Mouse (Mus musculus): ENCODE measurements around the gene Bcl11a. TPM values are rescaled to one million over a fixed set of nuclear protein-coding genes. Genes with fewer than 3 reads are reported as not detected.
"Not testable (repeated sequence)": the region's sequence is repeated elsewhere in the genome, so short reads cannot be mapped to it uniquely, and the experiment has no call there.

Gene Bcl11a
- polyA plus RNA-seq, 1 experiment from 2014 or later: 15.0 TPM

GRCm38 (mm10) chr11:24116582-24117318 lies 38.9 kb downstream of the Bcl11a start:
- Histone ChIP-seq H3K4me2 (ENCODE audit: low read depth, low read length) (no peak overlapping the region), H3K9me3 (replicated peaks; ENCODE audit: control insufficient read depth, low read length) (no peaks in the 10 kb centered on the region), H3K27ac (ENCODE audit: low read length) (no peak overlapping the region), H3K27me3 (ENCODE audit: control insufficient read depth, insufficient read depth, low read length) (no peaks in the 10 kb centered on the region), H3K36me3 (ENCODE audit: control insufficient read depth, insufficient read depth) (no peaks in the 10 kb centered on the region), H3K9ac (ENCODE audit: low read length) (no peak overlapping the region), H3K4me1 (ENCODE audit: control insufficient read depth, insufficient read depth, low read length) (peaks cover 31% of the 10 kb centered on the region), H3K4me3 (ENCODE audit: low read length) (no peak overlapping the region)
- no peak for ATAC-seq (replicated peaks; ENCODE audit: extremely low read depth, insufficient read depth, low FRiP score)
- 65% methylated on average over 7 of the region's 7 CpGs for WGBS

- 91% methylated on average over 9 of the region's 9 CpGs for WGBS
- Histone ChIP-seq H3K9me3 (replicated peaks; ENCODE audit: control insufficient read depth, low read length) (no peaks in the 10 kb centered on the region), H3K36me3 (ENCODE audit: control insufficient read depth, insufficient read depth) (no peaks in the 10 kb centered on the region), H3K9ac (ENCODE audit: low read length) (no peak overlapping the region), H3K4me3 (ENCODE audit: low read length) (no peak overlapping the region), H3K4me1 (ENCODE audit: control insufficient read depth, insufficient read depth, low read length) (peaks cover 17% of the 10 kb centered on the region), H3K27ac (ENCODE audit: low read length) (no peak overlapping the region), H3K27me3 (ENCODE audit: control insufficient read depth, insufficient read depth, low read length) (no peaks in the 10 kb centered on the region), H3K4me2 (ENCODE audit: low read depth, low read length) (no peak overlapping the region)
- no peak for ATAC-seq (replicated peaks; ENCODE audit: extremely low read depth, insufficient read depth, low FRiP score)
Measured at GRCm38 (mm10) chr11:24121136-24121535, 43.3 kb downstream of the Bcl11a start.

GRCm38 (mm10) chr11:24122899-24123298 lies 45.0 kb downstream of the Bcl11a start:
- no peak overlapping the region for H3K27ac ChIP-seq (ENCODE audit: low read length)
- H3K36me3 ChIP-seq (ENCODE audit: control insufficient read depth, insufficient read depth): no peaks in the 10 kb centered on the region
- H3K4me3 ChIP-seq (ENCODE audit: low read length): no peak overlapping the region
- no peak overlapping the region for H3K9ac ChIP-seq (ENCODE audit: low read length)
- peaks cover 17% of the 10 kb centered on the region for H3K4me1 ChIP-seq (ENCODE audit: control insufficient read depth, insufficient read depth, low read length)
- no peaks in the 10 kb centered on the region for H3K27me3 ChIP-seq (ENCODE audit: control insufficient read depth, insufficient read depth, low read length)
- WGBS: 80% methylated on average over 7 of the region's 7 CpGs
- ATAC-seq (replicated peaks; ENCODE audit: extremely low read depth, insufficient read depth, low FRiP score): no peak
- no peaks in the 10 kb centered on the region for H3K9me3 ChIP-seq (replicated peaks; ENCODE audit: control insufficient read depth, low read length)
- no peak overlapping the region for H3K4me2 ChIP-seq (ENCODE audit: low read depth, low read length)

GRCm38 (mm10) chr11:24123991-24124390 lies 46.1 kb downstream of the Bcl11a start:
- ATAC-seq (replicated peaks; ENCODE audit: extremely low read depth, insufficient read depth, low FRiP score): no peak
- H3K9me3 ChIP-seq (replicated peaks; ENCODE audit: control insufficient read depth, low read length): no peaks in the 10 kb centered on the region
- H3K27ac ChIP-seq (ENCODE audit: low read length): no peak overlapping the region
- H3K4me2 ChIP-seq (ENCODE audit: low read depth, low read length): no peak overlapping the region
- no peak overlapping the region for H3K9ac ChIP-seq (ENCODE audit: low read length)
- WGBS: 92% methylated on average over 2 of the region's 2 CpGs
- peaks cover 13% of the 10 kb centered on the region for H3K4me1 ChIP-seq (ENCODE audit: control insufficient read depth, insufficient read depth, low read length)
- no peak overlapping the region for H3K4me3 ChIP-seq (ENCODE audit: low read length)
- H3K27me3 ChIP-seq (ENCODE audit: control insufficient read depth, insufficient read depth, low read length): no peaks in the 10 kb centered on the region
- H3K36me3 ChIP-seq (ENCODE audit: control insufficient read depth, insufficient read depth): no peaks in the 10 kb centered on the region

GRCm38 (mm10) chr11:24125098-24125497 lies 47.2 kb downstream of the Bcl11a start:
- H3K9me3 ChIP-seq (replicated peaks; ENCODE audit: control insufficient read depth, low read length): no peaks in the 10 kb centered on the region
- no peaks in the 10 kb centered on the region for H3K27me3 ChIP-seq (ENCODE audit: control insufficient read depth, insufficient read depth, low read length)
- H3K4me3 ChIP-seq (ENCODE audit: low read length): no peak overlapping the region
- H3K9ac ChIP-seq (ENCODE audit: low read length): no peak overlapping the region
- WGBS: 71% methylated on average over 6 of the region's 6 CpGs
- H3K27ac ChIP-seq (ENCODE audit: low read length): no peak overlapping the region
- no peak for ATAC-seq (replicated peaks; ENCODE audit: extremely low read depth, insufficient read depth, low FRiP score)
- peaks cover 11% of the 10 kb centered on the region for H3K4me1 ChIP-seq (ENCODE audit: control insufficient read depth, insufficient read depth, low read length)
- H3K4me2 ChIP-seq (ENCODE audit: low read depth, low read length): no peak overlapping the region
- H3K36me3 ChIP-seq (ENCODE audit: control insufficient read depth, insufficient read depth): no peaks in the 10 kb centered on the region

GRCm38 (mm10) chr11:24128001-24128400 lies 50.1 kb downstream of the Bcl11a start:
- 55% methylated on average over 2 of the region's 2 CpGs for WGBS
- Histone ChIP-seq H3K4me1 (ENCODE audit: control insufficient read depth, insufficient read depth, low read length) (peaks cover 19% of the 10 kb centered on the region), H3K27ac (ENCODE audit: low read length) (no peak overlapping the region), H3K27me3 (ENCODE audit: control insufficient read depth, insufficient read depth, low read length) (no peaks in the 10 kb centered on the region), H3K4me3 (ENCODE audit: low read length) (no peak overlapping the region), H3K9me3 (replicated peaks; ENCODE audit: control insufficient read depth, low read length) (no peaks in the 10 kb centered on the region), H3K36me3 (ENCODE audit: control insufficient read depth, insufficient read depth) (no peaks in the 10 kb centered on the region), H3K9ac (ENCODE audit: low read length) (no peak overlapping the region), H3K4me2 (ENCODE audit: low read depth, low read length) (no peak overlapping the region)
- no peak; the same call in 1 of the 2 replicates for ATAC-seq (replicated peaks; ENCODE audit: extremely low read depth, insufficient read depth, low FRiP score)

- H3K27me3 ChIP-seq (ENCODE audit: control insufficient read depth, insufficient read depth, low read length); H3K9me3 ChIP-seq (replicated peaks; ENCODE audit: control insufficient read depth, low read length); H3K4me2 ChIP-seq (ENCODE audit: low read depth, low read length); H3K27ac ChIP-seq (ENCODE audit: low read length); H3K9ac ChIP-seq (ENCODE audit: low read length); ATAC-seq (replicated peaks; ENCODE audit: extremely low read depth, insufficient read depth, low FRiP score); H3K36me3 ChIP-seq (ENCODE audit: control insufficient read depth, insufficient read depth); H3K4me3 ChIP-seq (ENCODE audit: low read length): not testable (repeated sequence)
- WGBS: 81% methylated on average over 4 of the region's 4 CpGs
- peaks cover 23% of the 10 kb centered on the region for H3K4me1 ChIP-seq (ENCODE audit: control insufficient read depth, insufficient read depth, low read length)
Measured at GRCm38 (mm10) chr11:24128880-24129279, 51.0 kb downstream of the Bcl11a start.

GRCm38 (mm10) chr11:24129358-24130185 lies 51.7 kb downstream of the Bcl11a start:
- H3K27me3 ChIP-seq (ENCODE audit: control insufficient read depth, insufficient read depth, low read length): no peaks in the 10 kb centered on the region
- H3K9me3 ChIP-seq (replicated peaks; ENCODE audit: control insufficient read depth, low read length): no peaks in the 10 kb centered on the region
- no peak for ATAC-seq (replicated peaks; ENCODE audit: extremely low read depth, insufficient read depth, low FRiP score)
- H3K9ac ChIP-seq (ENCODE audit: low read length): no peak overlapping the region
- H3K4me1 ChIP-seq (ENCODE audit: control insufficient read depth, insufficient read depth, low read length): peaks cover 16% of the 10 kb centered on the region
- no peak overlapping the region for H3K27ac ChIP-seq (ENCODE audit: low read length)
- no peaks in the 10 kb centered on the region for H3K36me3 ChIP-seq (ENCODE audit: control insufficient read depth, insufficient read depth)
- H3K4me2 ChIP-seq (ENCODE audit: low read depth, low read length): no peak overlapping the region
- no peak overlapping the region for H3K4me3 ChIP-seq (ENCODE audit: low read length)
- WGBS: 84% methylated on average over 5 of the region's 5 CpGs

GRCm38 (mm10) chr11:24130186-24130760 lies 52.4 kb downstream of the Bcl11a start:
- H3K4me3 ChIP-seq (ENCODE audit: low read length): no peak overlapping the region
- 73% methylated on average over 7 of the region's 7 CpGs for WGBS
- H3K4me2 ChIP-seq (ENCODE audit: low read depth, low read length): no peak overlapping the region
- H3K27me3 ChIP-seq (ENCODE audit: control insufficient read depth, insufficient read depth, low read length): no peaks in the 10 kb centered on the region
- no peak overlapping the region for H3K9ac ChIP-seq (ENCODE audit: low read length)
- H3K4me1 ChIP-seq (ENCODE audit: control insufficient read depth, insufficient read depth, low read length): peaks cover 17% of the 10 kb centered on the region
- no peaks in the 10 kb centered on the region for H3K9me3 ChIP-seq (replicated peaks; ENCODE audit: control insufficient read depth, low read length)
- no peak overlapping the region for H3K27ac ChIP-seq (ENCODE audit: low read length)
- no peak for ATAC-seq (replicated peaks; ENCODE audit: extremely low read depth, insufficient read depth, low FRiP score)
- no peaks in the 10 kb centered on the region for H3K36me3 ChIP-seq (ENCODE audit: control insufficient read depth, insufficient read depth)
